Mouse (Mus musculus) olfactory bulb, adult 2 months (tissue): ENCODE measurements around the gene Ndufaf2. TPM values are rescaled to one million over a fixed set of nuclear protein-coding genes. Genes with fewer than 3 reads are reported as not detected.

Source experiments
- H3K27ac ChIP-seq: fragments of 200-500 bp; 2 replicates; pipeline ENCODE4 v1.5.1; 2012; ENCODE audit warnings: low read depth, low read length; ENCODE audit not compliant: insufficient read depth
- H3K4me1 ChIP-seq: fragments of 200-500 bp; 2 replicates; pipeline ENCODE4 v1.6.1; 2012; ENCODE audit warnings: low read length; ENCODE audit not compliant: control insufficient read depth, insufficient read depth
- H3K4me3 ChIP-seq: fragments of 200-500 bp; 2 replicates; pipeline ENCODE4 v1.5.1; 2012; ENCODE audit warnings: mild to moderate bottlenecking, low read depth, low read length, moderate library complexity; ENCODE audit not compliant: insufficient read depth
- CTCF ChIP-seq: fragments of 200-500 bp; IDR thresholded peaks from 2 replicates; pipeline ENCODE4 v1.5.1; 2012; ENCODE audit warnings: low read depth, mild to moderate bottlenecking, low read length, moderate library complexity; ENCODE audit not compliant: insufficient read depth
- POLR2A ChIP-seq: fragments of 200-500 bp; IDR thresholded peaks from 2 replicates; pipeline ENCODE4 v1.6.1; 2012; ENCODE audit warnings: mild to moderate bottlenecking, low read depth, low read length, moderate library complexity; ENCODE audit not compliant: insufficient read depth
- WGBS: fragments of 180-500 bp; shearing (Covaris S2); methylation state at CpG from one replicate; pipeline ENCODE4 v1.1.7; 2018; 5-methylcytosine and 5-hydroxymethylcytosine counted together
- polyA plus RNA-seq: library from polyadenylated mRNA; stranded (reverse); fragments of >200 nt; gene quantifications from 2 replicates; pipeline ENCODE4 v1.2.4, GENCODE M21; 2012; ENCODE audit warnings: low replicate concordance; ENCODE audit not compliant: missing spikeins, insufficient read depth, insufficient read length

Gene Ndufaf2
- polyA plus RNA-seq, 1 experiment = not detected

DNA sequence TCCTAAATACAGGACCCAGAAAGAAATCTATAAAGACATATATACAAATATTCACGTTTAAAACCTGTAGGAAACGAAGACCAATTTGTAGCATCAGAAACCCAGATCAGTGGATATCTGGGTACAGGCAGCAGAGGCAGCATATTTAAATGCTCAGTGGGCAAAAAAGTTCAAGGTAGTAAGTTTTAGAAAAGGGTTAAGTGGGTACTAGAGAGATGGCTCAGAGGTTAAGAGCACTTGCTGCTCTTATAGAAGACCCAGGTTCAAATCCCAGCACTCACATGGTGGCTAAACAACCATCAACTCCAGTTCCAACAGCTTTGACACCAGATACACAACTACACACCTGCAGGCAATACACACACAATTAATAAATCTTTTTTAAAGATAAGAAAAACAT lies 1.3 kb downstream of the Ndufaf2 start:
- TF ChIP-seq POLR2A (no peak), CTCF (no peak)
- Histone ChIP-seq H3K4me3 (no peak overlapping the region), H3K4me1 (peaks cover 2% of the 10 kb centered on the region; the same call in 1 of the 2 replicates), H3K27ac (no peak overlapping the region)
- 84% methylated on average over 2 of the region's 2 CpGs for WGBS

DNA sequence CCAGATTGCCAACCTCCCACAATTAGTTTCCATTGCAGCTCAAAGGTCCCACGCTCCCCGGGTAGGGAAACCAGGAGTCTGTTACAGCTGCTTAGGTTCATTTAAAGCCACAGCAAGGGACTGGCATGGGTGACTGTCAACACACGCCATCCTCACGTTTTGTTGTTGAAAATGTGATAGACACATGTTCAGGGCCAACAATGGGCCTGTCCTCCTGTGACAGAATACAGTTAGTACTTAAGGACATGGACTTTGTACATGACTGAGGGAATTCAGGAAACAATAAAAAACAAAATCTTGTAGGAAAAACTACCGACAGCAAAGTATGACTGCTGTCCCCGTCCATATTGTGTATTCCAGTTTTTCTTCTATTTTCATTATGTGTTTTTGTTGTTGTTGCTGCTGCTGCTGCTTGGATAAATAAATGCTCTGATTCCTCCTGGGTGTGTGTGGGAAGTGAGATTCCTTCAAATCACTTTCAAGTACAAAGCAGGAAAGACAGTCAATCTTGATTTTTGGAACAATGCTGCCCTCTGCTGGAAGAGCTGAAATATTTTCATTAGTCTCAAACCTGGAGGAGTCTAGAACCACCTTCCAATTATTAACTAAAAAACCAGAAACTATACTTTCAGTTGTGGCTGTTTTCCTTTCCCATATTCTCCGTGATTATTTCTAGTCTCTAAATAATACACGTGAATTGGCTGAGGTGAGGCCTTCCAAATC lies 5.6 kb downstream of the Ndufaf2 start:
- H3K4me1 ChIP-seq = 0 out of 2 replicates have a peak, but pooled peaks cover 2% of the 10 kb centered on the region
- 44% methylated on average over 8 of the region's 8 CpGs for WGBS
- H3K27ac ChIP-seq = no peak overlapping the region

GRCm38 (mm10) chr13:108151782-108152181 lies 6.6 kb downstream of the Ndufaf2 start:
- Histone ChIP-seq H3K27ac (no peak overlapping the region), H3K4me1 (0 out of 2 replicates have a peak, but pooled peaks cover 2% of the 10 kb centered on the region), H3K4me3 (no peak overlapping the region)
- TF ChIP-seq CTCF (no peak), POLR2A (no peak)

More for the DNA sequence above, 5.6 kb downstream of the Ndufaf2 start:
- no peak overlapping the region for H3K4me3 ChIP-seq
- TF ChIP-seq CTCF = no peak
- no peak for TF ChIP-seq POLR2A

- TF ChIP-seq CTCF (no peak), POLR2A (no peak)
These were observed 14.3 kb downstream of the Ndufaf2 start for GRCm38 (mm10) chr13:108144086-108144485.

DNA sequence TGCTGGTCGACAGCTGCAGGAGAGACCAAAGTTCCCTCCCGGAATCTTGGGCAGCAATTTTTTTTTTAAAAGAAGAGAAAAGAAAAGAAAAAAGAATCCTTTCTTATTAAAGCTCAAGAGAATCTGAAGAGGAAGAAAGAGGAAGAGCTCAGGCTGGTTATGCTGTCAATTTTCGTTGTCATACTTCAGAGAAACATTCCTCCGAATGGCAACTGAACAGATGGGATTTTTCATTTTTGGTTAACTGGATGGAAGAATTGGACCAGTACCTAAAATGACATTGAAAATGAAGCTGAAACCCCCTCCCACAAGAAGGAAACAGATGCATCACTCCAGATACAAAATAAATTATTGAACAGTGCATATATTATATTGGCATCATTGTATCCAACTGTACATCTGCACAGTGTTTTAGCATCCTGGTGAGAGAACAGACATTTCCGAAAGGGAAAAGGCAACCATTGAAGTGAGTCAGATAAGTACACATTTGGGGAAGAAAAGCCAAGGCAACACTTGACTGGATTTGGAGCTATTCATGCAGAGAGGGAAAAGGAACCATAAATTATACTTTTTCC lies 19.9 kb downstream of the Ndufaf2 start:
- TF ChIP-seq CTCF (no peak), POLR2A (no peak)
- peaks cover 4% of the 10 kb centered on the region; the same call in 1 of the 2 replicates for H3K4me1 ChIP-seq
- no peak overlapping the region for H3K27ac ChIP-seq
- WGBS = 73% methylated on average over 5 of the region's 5 CpGs
- H3K4me3 ChIP-seq = no peak overlapping the region

More at GRCm38 (mm10) chr13:108144086-108144485, 14.3 kb downstream of the Ndufaf2 start:
- WGBS = 85% methylated on average over 8 of the region's 8 CpGs
- Histone ChIP-seq H3K4me3 (no peak overlapping the region), H3K4me1 (peaks cover 2% of the 10 kb centered on the region; the same call in 1 of the 2 replicates), H3K27ac (no peak overlapping the region)

DNA sequence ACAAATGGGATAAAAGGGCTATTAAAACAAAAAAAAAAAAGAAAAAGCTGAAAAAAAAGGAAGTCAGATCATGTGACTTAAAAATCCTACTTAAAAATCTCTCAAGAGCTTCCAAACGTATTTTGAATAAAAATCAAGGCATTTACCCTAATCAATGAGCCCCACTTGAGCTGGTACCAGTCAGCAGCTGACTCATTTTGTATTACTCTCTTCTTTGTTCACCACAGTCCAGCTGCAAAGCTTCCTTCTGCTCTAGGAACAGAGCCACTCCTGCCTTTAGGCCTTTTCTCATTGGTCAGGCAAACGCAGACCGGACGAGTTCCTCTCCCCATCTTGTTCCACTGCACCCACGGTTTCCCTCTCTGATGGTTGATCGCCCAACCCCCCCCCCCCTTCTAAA lies 22.8 kb downstream of the Ndufaf2 start:
- H3K27ac ChIP-seq = no peak overlapping the region
- peaks cover 4% of the 10 kb centered on the region; the same call in 1 of the 2 replicates for H3K4me1 ChIP-seq
- no peak overlapping the region for H3K4me3 ChIP-seq
- TF ChIP-seq POLR2A (no peak), CTCF (no peak)
- WGBS = 81% methylated on average over 6 of the region's 6 CpGs

- Histone ChIP-seq H3K4me3 (no peak overlapping the region), H3K4me1 (no peaks in the 10 kb centered on the region), H3K27ac (no peak overlapping the region)
- TF ChIP-seq POLR2A (no peak), CTCF (no peak)
- WGBS = 85% methylated on average over 6 of the region's 6 CpGs
These were observed 26.2 kb downstream of the Ndufaf2 start for GRCm38 (mm10) chr13:108132031-108132819.

DNA sequence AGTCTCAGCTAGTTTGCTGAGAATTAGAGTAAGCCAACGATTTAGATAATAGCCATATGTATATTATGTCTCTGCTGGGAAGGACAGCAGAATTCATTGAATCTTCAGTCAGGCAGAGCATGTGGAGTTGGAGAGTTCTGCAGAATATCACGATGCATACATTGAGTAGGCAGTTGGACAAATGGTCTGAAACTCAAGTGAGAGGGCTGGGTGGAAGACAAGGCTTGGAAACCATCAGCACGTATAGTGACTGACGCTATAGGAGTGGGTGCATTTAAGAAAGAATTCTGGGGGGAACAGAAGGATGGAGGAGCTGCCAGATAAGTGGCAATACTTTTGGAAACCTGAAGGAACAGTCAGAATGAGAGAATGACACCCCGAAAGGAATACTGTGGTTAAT lies 27.7 kb downstream of the Ndufaf2 start:
- TF ChIP-seq CTCF = no peak
- no peak for TF ChIP-seq POLR2A
- no peak overlapping the region for H3K27ac ChIP-seq
- H3K4me1 ChIP-seq = no peaks in the 10 kb centered on the region
- H3K4me3 ChIP-seq = no peak overlapping the region
- WGBS = 92% methylated on average over 5 of the region's 5 CpGs

GRCm38 (mm10) chr13:108129070-108129469 lies 29.4 kb downstream of the Ndufaf2 start:
- no peak for TF ChIP-seq CTCF
- no peak for TF ChIP-seq POLR2A
- Histone ChIP-seq H3K4me1 (no peaks in the 10 kb centered on the region), H3K4me3 (no peak overlapping the region), H3K27ac (no peak overlapping the region)
- 38% methylated on average over 7 of the region's 7 CpGs for WGBS
